Mouse (Mus musculus) adrenal gland, adult (tissue): ENCODE results near the gene Rab13.
"Not testable (repeated sequence)": the region's sequence is repeated elsewhere in the genome, so short reads cannot be mapped to it uniquely, and the experiment has no call there.

ENCODE experiments used
- DNase-seq, 2 experiments: peaks; one replicate each; pipeline ENCODE4 v3.0.0; 2022 to 2023; ENCODE audit warnings: low spot score in 1 of 2; ENCODE audit not compliant: inconsistent age in 2 of 2

Gene Rab13

GRCm38 (mm10) chr3:90222941-90223340, 9.4 kb downstream of the Rab13 start:
- no peak for DNase-seq

- DNase-seq: no peak
Measured at GRCm38 (mm10) chr3:90224331-90224730, 10.8 kb downstream of the Rab13 start.

- no peak for DNase-seq
Measured at GRCm38 (mm10) chr3:90231075-90231474, 17.6 kb downstream of the Rab13 start.

GRCm38 (mm10) chr3:90231507-90232333, 18.2 kb downstream of the Rab13 start, which contains the start of gene Jtb:
Gene Jtb (plus strand): TSS chr3:90231597.
- DNase-seq: peak; percentile 96 to 97

- DNase-seq: no peak
Measured at GRCm38 (mm10) chr3:90241251-90241650, 27.8 kb downstream of the Rab13 start.

GRCm38 (mm10) chr3:90241669-90242358, 28.3 kb downstream of the Rab13 start:
- no peak for DNase-seq

GRCm38 (mm10) chr3:90242984-90243775, 29.7 kb downstream of the Rab13 start, which contains the start of gene Creb3l4:
Gene Creb3l4 (minus strand): TSS chr3:90243512.
- peak; percentile 57 to 76 for DNase-seq

GRCm38 (mm10) chr3:90245406-90245805, 31.9 kb downstream of the Rab13 start:
- DNase-seq: no peak

- DNase-seq: no peak
Measured at GRCm38 (mm10) chr3:90247630-90247959, 34.1 kb downstream of the Rab13 start.

- DNase-seq: peak; percentile 95 to 98
Measured at GRCm38 (mm10) chr3:90247960-90248745, 34.7 kb downstream of the Rab13 start, which contains the start of gene Slc39a1. Gene Slc39a1 (plus strand): TSS chr3:90248172.

- DNase-seq: peak in 1 of 2 experiments; percentile 75
Measured at GRCm38 (mm10) chr3:90248746-90249100, 35.2 kb downstream of the Rab13 start.

GRCm38 (mm10) chr3:90250791-90251190, 37.3 kb downstream of the Rab13 start:
- no peak for DNase-seq

GRCm38 (mm10) chr3:90251731-90252226, 38.3 kb downstream of the Rab13 start:
- DNase-seq: not testable (repeated sequence)

- peak in 1 of 2 experiments; percentile 59 for DNase-seq
Measured at GRCm38 (mm10) chr3:90252659-90253058, 39.2 kb downstream of the Rab13 start.

- DNase-seq: peak in 1 of 2 experiments; percentile 54
Measured at GRCm38 (mm10) chr3:90253174-90253573, 39.7 kb downstream of the Rab13 start.

- DNase-seq: peak; percentile 97 to 98
Measured at GRCm38 (mm10) chr3:90253653-90254418, 40.3 kb downstream of the Rab13 start, which contains the start of gene Crtc2. Gene Crtc2 (plus strand): TSS chr3:90254163.

GRCm38 (mm10) chr3:90254419-90255193, 41.1 kb downstream of the Rab13 start:
- DNase-seq: peak in 1 of 2 experiments; percentile 34

- DNase-seq: no peak
Measured at GRCm38 (mm10) chr3:90255194-90255565, 41.7 kb downstream of the Rab13 start.
